Mouse (Mus musculus): ENCODE data around the gene G0s2.
A peak's percentile ranks its signal among the peaks of the same experiment; 100 is the strongest.

G0s2 gene

DNA sequence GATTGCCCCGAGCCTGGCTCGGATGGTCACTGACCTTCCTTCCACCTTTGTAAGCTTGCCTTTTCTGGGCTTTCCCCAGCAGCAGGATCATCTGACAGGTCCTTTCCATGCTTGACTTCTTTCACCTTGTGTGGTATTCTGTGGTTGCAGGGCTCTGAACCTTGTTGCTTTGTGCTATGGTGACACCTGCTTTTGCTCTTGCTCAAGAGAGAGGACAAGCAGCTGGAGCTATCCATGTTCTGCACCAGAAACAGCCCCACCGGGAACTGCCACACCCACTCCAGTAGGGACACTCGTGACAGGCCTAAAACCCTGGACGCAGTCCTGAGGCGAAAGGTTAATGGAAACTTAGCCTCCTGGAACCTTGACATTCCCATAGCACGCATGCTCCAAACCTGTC, 21.6 kb downstream of the G0s2 start:
- DNase-seq: no peak

DNA sequence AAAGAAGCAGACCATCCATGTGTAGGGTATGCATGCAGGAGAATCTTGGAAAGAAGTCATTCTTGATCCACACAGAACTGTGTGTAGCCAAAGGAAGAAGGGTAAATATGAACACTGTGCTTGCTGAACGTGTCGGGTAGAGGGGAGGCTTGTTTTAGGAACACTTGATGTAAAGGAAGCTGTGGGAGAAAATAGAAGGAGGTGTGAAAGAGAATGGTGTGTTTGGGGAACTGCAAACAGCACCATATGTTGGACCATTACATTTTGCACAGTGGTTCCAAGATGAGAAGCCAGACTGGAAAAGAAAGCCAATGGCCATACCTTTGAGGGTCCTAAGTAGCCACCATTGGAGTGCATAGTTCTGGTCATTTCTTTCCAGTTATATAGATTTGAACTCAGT, 23.0 kb downstream of the G0s2 start:
- no peak for DNase-seq

DNA sequence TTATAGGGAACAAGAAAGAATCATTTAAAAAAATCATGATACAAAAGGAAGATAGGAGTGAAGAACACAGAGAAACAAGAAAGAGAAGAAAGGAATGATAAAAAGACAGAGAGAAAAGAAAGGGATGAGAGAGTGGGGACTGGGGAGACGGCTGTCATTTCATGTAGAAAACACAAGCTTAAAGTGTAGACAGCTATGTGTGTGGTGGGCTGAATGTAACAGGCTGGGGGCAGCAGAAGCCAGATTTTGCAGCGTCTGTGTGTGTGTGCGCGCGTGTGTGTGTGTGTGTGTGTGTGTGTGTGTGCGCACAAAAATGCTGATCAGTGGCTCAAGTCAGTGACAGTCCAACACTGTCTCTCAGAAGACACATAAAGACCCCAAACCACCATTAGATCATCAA, 28.8 kb downstream of the G0s2 start:
- no peak for DNase-seq

DNA sequence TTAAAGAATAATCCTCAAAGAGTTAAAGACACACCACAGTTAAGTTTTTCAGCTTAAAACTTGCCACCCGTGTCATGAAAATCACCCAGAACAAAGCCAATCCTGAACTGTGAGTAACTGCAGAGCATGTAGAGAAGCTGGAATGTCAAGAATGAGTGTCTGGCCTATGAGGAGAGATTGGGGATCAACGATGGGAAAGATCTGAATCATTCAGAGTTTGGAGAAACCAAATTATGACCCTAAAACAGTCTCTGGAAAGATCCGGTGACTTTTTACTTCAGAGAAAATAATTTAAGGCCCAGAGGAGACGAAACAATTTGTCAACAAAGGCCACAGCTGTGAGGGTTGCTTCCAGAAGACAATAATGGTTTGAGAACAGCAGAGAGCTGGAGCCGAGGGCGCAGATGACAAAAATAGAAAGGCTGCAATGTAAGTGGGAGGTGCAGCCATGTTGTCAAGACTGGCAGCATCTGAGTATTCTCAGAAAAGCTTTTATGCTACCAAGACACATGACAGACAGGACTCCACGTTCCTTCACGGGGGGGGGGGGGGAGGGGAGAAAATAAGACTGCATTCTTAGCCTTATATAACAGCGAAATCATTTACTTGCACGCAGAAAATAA, 29.3 kb downstream of the G0s2 start:
- no peak for DNase-seq

DNA sequence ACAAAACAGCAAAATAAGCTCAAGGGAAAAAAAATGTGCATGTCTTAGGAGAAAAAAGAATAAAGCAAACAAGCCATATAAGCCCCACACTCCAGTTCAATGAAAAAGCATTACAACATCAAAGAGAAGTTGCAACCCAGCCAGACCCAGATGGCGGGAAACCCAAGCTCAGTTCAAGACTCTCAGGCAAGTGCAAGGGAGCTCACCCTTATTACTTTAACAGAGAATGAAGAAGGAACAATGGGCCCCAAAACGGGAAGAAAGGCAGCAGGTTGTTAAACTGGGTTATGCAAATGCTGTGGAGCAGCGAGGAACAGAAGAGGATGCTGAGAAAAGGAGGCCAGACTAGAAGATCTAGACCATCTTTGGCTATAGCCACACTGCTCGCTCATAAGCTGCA, 30.2 kb downstream of the G0s2 start:
- DNase-seq: no peak

DNA sequence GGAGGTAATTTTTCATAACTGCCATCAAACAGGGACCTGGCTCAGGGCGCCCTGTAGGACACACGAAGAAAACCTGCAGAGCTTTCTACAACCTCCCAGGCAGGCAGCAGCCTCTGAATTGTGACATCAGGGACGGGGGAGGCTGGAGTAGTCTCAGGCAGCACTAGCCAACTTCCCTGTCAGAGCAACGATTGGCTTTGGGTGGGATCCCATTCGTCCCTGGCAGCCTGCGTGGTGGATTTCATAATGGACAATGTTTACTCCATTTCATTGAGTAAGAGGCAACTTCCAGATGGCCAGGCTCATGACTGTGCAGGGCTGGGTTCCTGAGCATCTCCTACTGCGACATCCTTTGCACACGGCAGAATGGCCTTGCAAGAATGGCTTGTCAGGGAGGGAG, 30.8 kb downstream of the G0s2 start:
- peak; percentile 98 for DNase-seq

DNA sequence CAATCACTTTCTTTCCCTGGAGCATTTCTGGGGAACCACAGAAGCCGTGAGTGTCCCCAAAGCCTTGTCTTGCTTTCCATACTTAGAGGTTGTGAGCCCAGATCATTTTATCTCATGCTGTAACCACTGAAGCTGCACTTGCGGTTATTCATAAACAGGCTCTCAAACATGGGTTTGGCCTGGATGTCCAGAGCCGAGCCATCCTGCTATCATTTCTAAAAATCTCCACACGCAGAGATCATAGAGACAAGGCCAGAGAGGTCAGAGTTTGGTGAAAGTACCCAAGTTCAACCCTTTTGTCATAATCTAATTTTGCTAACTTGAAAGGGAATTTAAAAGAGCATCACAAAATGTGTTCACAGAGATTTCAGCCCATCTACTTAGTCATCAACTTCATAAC, 31.6 kb downstream of the G0s2 start:
- no peak for DNase-seq

DNA sequence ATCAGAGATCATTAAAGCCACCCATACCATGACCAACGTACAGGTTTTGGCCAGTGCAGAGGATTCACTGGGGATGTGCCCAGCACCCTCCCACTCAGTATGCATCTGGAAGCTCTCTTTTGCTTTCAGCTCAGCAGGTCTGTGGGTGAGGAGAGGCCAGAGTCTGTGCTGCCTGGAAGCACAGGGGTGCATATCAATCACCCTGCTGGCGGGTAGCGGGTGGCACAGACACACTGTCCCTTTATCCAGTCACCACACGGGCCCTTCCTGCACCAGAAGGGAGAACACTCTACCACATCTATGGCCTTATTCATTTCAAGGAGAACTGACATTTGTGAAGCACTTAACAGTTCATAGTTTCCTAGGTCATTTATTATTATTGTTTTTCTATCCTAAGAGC, 34.6 kb downstream of the G0s2 start:
- DNase-seq: no peak

DNA sequence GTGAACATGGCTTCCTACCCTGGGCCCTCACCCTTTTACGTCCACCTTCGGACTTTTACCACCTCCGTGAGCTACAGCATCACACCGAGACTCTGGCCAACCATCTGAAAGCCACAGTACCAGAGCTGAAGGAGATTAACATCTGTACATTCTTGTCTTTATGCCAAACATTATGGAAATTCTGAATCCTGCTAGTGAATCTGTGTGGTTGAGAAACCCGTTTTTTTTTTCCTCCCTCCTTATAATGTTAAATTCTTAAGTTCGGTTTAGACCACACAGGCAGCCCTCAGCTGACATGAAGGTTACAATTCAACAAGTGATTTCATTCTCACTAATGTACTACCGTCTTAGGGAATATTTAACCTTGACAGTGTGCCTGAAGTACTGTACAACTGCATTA, 38.1 kb downstream of the G0s2 start:
- DNase-seq: no peak

DNA sequence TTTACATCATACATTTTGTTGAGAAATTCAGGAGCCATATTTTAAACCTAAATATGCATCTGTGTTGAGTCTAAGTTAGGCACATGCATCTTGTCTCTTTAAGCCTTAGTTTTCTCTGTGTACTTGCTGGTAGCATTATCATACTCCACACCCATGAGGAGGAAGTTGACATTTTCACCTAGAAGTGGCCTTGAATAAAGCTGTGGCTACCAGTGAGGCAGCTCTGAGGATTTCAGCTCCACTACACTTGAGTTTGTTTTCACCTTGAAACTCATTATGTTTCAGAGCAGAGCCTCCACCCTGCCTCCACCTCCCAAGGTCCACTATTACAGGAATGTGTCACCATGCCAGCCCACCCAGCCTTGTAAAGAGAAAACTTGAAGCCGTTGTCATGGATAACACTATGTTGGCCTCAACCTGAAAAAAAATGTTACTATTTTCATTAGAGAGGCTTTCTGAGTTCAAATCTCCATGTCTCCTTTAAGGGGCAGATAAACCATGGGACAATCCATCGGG, 38.8 kb downstream of the G0s2 start:
- DNase-seq: no peak

DNA sequence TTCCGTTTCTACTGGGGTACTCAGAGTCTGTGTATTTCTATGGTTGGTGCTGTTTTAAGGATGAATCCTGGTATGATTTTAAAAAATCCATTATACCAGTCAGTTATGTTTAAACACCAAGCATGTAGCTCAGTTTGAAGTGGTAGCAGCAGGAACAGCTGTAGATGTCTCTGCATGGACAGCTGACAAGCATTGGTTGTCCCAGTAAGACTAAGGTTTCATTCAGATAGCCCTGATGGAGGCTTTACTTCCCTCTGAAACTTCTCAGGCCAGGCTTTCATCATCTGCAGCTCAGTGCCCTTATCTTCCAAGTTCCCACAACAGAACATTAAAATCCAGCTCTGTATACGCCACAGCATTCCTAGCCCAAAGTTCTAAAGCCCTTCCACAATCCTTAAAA, 40.3 kb downstream of the G0s2 start:
- DNase-seq: no peak

DNA sequence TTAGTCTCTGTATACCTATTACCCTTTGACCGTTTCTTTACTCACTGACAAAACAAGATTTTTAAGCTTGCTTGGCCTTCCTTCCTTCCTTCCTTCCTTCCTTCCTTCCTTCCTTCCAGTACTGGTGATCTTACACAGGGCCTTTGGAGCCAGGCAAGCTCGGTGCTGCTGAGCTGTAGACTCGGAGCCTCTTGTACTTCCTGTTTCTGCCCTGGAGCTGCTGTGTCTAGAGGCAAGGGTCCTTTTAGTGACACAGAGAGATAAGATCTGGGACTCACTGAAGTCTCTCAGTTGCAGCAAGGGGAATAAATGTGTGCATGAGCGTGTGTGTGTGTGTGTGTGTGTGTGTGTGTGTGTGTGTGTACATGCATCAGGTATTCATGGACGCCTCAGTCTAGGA, 42.1 kb downstream of the G0s2 start:
- no peak for DNase-seq

DNA sequence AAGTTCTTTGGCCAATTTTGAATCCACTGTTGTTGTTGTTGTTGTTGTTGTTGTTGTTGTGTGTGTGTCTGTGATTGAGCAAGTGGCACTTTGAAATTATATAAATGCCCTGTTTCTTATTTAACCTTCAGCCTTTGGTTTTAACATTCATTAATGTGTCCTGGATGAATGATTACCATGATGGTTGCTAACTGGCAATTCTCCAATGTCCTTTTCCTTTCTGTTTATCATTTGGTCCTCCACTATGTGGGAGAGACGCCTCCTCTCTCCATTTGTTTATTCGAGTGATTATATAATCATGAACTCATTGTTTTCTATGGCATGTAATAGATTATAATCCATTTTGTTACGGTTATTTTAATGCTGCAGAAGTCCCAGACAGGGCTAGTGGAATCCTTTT, 42.5 kb downstream of the G0s2 start:
- DNase-seq: no peak

DNA sequence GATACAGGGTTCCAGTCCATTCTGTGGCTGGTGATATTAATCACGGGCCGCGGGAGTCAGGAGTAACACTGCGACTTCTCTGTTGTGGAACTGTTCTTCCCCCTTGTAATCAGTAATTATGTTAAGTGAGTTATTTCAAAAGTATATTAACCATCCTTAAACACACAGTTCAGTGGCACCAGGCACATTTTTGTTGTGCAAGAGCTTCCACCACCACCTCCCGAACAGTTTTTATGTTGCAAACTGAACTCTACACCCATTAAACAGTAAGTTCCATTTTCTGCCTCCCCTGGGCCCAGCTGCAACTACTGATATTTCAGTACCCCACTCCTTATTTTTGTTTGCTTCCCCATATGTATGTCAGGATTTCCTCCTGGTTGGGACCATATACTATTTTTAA, 43.4 kb downstream of the G0s2 start:
- no peak for DNase-seq

DNA sequence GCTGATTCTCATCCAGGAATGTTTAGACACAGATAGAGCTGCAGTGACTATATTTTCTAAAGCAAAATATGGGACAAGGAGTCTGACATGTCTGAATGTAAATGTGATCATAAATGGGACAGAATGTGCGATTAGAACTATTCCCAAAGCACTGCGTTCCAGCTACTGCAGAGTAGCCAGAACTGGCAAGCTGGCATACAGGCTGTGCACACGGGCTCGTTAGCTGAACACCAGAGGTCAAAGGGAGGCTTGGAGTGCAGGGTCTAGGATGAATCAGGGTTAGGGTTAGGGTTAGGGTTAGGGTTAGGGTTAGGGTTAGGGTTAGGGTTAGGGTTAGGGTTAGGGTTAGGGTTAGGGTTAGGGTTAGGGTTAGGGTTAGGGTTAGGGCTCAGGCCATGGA, 45.5 kb downstream of the G0s2 start:
- no peak for DNase-seq

DNA sequence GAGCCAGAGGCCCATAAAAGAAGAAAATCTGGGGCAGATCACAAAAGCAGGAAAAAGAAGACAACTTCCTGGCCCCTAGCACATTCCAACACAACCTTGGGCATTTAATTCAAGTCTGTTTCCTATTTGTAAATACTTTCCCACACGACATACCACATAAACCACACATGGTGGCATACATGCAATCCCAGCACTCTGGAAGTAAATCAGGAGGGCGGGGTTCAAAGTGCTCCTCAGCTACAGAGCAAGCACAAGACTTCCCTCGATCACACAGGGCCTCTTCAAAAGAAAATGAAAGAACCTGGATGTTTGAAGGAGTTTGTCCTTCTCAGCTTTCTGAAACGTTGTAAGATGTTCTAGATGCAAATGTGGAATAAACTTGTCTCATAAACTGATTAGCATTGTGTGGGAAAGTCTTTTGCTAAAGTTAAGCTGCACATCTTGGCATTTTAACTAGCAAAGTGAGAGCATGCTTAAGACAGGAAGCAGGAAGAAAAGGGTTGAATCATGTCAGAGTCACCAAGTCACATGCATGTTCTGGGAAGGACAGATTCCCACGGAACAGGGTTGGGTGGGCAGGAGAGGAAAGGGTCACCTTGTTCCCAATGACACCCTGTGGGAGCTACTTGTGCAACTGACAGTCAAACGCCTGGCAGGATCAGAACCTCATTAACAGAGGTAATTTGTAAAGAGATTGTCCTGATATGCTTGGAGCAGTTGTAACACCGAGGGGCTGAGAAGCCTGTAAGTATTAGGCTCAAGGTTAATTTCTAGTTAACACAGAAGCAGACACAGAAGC, 46.1 kb downstream of the G0s2 start:
- no peak for DNase-seq

DNA sequence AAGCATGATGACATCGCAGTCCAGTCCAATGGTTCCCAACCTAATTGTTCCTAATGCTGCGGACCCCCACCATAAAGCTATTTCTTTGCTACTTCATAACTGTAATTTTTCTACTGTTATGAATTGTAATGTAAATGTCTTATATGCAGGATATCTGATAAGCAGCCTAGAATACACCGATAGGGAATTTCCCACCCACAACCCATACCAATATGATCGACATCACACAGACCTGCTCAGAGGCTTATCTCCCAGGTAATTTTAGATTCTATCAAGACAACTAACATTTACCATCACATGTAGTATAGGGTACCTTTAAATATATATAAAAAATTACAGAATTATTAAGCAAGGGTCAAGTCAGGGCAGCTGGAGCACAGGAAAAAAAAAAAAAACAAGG, 46.9 kb downstream of the G0s2 start:
- DNase-seq: no peak

DNA sequence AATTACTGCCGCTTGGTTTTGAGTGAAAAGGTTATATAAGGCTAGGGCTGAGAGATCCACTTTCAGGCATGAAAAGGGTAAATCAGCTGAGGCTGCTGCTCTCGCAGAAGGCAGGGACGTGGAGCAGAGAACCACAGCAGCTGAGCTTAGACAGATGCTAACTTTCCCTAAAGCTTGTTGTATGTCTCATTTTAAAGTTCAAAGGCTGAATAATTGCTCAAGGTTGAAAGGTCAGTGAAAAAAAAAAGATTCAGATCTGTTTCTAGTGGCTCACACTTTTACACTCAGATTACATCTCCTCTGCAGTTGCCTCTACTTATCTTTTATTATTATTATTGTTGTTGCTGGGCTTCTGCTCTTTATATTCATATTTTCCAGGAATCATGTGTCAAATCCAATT, 47.5 kb downstream of the G0s2 start:
- no peak for DNase-seq
